Mouse (Mus musculus): ENCODE results near the gene Med29. TPM values are rescaled to one million over a fixed set of nuclear protein-coding genes. Genes with fewer than 3 reads are reported as not detected.

Gene Med29
- 10 to 100 TPM; 18.3 to 19.6 TPM for total RNA-seq (2021)

DNA sequence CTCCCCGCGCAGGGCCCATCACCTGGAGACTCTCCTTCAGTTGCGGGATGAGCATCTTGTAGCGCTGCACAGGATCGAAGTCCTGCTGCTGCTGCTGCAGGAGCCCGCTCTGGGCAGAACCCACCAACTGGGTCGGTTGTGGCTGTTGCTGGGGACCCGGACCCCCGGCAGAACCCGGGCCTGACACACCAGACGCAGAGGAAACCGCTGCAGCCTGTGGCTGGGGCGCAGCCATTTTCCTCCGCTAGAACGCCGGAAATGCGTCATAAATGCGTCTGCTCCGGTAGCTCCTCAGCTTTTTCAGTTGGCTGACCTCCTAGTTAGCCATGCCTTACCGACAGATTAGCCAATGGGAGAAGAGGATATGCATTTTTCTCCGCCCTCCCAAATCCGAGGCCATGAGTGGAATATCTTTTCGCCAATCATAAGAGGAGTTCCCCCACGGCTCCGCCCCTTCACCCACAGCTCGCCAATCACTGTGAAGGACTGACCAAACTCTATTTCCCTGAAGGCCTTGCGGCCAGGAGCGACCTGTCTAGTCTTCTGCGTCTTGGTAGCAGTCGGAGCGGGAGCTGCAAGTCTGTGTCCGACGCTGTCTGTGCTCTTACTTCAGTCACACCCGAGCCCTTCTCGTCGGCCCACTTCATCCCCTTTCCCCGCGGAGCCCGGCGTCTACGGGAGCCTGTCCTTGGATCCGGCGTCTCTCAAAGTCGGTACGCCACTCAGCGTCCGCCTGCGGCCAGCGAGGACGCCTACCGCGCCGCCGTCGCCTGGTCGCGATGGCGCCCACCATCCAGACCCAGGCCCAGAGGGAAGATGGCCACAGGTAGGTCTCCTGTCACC, at the start of gene Med29, which contains the start of gene Paf1:
Gene Med29, minus strand, starts transcription at position 280 of the 843 bp plus-strand sequence.
Gene Paf1, plus strand, starts transcription at position 523 of the 843 bp plus-strand sequence.
- DNase-seq = peak; percentile 97

DNA sequence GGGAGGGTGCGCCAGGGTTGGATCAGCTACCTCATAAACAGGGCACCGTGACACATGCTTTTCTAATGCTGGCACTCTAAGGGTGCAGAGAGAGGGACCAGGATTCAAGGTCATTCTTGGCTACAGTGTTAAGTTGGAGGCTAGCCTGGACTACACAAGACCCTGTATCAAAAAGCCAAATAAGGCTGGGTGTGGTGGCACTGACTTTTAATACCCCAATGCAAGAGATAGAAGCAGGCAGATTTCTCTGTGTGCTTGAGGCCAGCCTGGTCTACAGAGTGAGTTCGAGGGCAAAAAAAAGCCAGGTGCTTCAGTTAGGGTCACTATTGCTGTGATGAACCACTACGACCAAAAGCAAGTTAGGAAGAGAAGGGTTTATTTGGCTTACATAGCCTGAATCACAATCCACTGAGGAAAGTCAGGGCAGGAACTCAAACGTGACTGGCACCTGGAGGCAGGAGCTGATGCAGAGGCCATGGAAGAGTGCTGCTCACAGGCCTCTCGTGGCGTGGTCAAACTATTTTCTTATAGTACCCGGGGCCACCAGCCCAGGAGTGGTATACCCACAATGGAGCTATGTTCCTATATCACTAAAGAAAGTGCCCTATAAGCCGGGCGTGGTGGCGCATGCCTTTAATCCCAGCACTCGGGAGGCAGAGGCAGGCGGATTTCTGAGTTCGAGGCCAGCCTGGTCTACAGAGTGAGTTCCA, 49.4 kb upstream of the Med29 start:
- no peak for DNase-seq

DNA sequence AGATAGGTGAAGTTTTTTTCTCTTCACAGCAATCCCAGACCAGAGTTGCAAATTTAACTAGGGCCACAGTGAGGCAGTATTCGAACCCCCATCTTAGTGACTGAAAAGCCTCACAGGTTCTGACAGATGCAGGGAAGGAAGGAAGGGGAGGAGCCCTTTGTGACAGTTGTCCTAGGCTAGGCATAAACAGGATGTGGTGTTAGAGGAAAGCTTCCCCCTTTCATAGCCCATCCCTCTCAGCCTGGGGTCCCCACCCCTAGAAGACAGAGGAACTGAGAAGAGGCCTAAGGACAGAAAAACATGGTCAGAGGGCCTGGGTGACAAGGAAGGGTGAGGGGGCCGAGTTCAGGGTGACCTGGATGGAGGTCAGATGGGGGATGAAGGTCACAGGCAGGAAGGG, 48.2 kb upstream of the Med29 start:
- DNase-seq = no peak

DNA sequence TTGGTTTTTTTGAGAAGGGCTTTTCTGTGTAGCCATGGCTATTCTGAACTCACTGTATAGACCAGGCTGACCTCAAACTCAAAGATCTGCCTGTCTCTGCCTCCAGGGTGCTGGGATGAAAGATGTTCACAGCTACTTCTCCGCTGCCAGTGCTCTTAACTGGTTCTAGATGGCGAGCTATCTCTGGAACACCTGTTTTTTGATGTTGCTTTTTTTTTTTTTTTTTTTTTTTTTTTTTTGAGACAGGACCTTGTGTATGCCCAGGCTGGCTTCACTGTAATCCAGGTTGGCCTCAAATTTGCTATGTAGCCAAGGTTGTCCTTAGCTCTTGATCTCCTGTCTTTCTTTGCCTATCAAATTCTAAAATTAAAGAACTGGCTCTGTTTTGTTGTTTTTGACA, 46.3 kb upstream of the Med29 start:
- DNase-seq = no peak

DNA sequence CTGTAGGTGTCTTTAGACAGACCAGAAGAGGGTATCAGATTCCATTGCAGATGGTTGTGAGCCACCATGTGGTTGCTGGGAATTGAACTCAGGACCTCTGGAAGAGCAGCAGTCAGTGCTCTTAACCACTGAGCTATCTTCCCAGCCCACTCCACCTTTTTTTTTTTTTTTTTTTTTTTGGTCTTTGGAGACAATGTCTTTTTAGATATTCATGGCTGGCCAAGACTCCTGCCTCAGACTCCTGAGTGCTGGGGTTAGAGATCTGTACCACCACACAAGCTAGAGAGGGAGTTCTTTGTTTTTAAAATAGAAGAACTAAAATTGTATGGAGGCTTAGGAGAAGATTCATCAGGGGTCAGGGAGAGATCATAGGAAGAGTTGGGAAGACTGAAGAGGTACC, 45.5 kb upstream of the Med29 start:
- DNase-seq = no peak

DNA sequence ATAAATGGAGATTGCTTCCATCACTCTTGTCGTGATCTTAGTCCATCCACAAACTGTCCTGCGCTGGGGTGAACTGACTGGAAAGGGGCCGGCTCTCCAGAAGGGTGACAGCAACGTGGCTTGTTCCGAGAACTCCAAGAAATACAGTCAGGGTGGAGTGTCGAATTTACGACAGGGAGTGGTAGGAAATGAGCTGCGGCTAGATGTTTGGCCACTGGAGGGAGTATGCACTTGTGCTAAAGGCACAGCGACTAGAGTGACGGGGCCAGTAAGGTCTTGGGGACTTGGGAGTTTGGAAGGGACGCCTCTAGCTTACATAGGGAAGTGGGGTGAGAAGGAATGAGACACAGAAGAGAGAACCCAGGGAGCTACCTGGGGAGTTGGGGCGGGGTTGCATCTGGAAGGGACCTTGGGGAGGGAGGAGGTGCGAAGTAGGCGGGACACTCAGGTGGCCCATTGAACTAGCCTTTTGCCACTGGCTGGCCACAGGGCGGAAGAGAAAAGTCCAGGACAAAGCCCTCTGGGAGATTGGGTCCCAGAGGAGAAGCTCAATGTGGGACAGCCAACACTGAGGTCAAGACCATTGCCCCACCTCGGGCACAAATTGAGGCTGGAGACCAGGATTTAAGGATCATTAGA, 44.5 kb upstream of the Med29 start, which contains the start of gene Gmfg:
Gene Gmfg, plus strand, starts transcription at position 516 of the 639 bp plus-strand sequence.
- DNase-seq = peak; percentile 64 to 76

DNA sequence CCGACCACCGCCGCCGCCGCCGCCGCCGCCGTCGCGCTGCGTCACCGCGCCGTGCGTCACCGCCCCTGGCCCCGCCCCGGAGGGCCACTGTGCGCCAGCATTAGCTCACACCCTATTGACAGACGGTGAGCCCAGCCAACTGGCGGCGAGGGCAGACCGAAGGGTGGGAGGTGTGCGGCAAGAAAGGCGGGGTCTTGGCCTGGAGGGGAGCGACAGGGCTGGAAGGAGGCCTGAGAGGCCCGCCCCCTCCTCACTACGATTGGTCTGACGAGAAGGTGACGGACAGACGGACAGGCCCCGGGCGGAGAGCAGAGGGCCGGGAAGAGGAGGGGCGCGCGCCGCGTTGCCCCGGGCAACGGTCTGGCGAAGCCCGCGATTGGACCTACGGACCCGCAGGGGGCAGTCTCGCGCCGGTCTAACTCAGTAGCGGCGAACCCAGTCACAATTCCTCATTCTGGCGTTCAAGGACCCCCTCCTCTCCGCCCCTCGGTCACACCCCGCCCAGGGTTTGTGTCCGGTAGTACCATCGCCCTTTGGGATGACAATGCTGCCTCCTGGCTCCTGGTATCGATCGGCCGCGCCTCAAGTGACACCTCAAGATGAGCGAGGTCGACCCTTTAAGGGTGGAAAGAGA, 43.9 kb upstream of the Med29 start:
- peak; percentile 100 for DNase-seq

DNA sequence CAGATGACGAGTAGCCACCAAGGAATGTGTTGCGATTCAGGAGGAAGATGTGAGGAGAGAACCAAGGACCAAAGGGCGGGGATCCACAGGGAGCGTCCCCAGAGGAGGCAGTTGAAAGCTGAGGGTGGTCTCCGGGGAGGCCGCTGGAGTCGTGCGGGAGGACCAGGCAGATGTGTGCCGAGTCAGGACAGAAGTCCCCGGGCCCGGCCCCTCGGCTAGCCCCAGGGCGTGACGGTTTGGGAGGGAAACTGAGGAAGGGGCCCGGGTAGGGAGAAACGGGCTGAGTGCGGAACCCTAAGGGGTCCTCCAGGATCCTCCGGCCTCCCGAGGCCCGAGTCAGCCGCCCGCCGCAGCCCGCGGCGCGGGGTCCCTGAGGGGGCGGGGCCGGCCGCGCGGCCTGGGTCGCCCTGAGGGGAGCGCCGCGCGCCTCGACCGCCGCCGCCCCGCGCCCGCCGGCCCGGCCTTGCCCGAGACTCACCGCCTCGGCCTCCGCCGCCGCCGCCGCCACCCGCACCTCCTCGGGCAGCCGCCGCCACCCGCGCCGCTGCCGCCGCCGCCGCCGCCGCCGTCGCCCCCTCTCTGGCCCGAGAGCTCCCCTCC, 43.3 kb upstream of the Med29 start:
- no peak for DNase-seq

DNA sequence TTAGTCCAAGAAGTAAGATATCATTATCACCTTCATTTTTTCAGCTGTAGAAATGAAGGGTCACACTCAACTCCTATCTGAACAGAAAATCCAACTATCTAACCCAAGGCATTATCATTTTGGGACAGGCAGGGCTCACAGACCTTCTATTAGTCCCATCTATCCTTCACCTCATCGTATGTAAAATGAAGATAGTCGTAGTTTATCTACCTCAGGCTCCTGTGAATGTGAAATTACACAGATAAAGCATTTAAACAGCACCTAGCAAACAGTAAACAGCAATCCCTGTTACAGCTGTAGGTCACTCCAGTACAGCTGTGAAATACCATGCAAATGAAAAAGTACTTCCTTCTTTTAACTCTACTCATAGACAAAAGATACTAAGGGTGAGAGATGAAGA, 39.7 kb upstream of the Med29 start:
- DNase-seq = no peak

DNA sequence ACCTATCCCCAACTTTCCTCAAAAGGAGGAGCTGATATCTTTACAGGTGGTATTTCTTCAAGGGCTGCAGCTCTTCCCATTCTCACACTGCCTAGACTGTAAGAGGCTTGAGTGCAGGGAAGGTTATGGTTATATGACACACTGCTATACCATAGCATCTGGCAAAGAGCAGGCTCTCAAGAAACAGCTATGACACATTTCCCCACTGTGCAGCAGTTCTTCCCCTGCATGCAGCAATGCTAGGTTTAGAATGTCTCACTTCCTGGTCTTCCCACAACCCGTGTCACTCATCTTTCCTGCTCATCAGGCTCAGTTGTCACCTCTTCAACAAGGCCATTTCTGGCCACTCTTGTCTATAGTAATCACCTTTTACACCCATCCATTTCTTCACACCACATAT, 38.0 kb upstream of the Med29 start:
- no peak for DNase-seq

DNA sequence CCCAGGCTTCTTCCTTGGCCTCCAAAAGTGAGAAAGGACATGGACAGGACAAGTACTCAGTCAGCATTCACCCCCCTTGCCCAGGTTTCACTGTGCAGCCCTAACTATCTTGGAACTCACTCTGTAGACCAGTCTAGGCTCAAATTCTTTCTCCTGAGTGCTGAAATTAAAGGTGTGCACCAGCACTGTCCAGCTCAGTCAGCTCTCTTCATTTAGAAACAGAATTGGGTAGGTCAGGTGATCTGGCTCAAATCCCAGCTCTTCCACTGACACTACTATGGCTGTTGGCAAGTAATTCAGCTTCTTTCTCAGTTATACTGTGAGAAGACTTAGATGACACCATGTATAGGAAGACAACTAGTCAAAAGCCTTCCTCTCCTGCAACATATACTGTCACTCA, 35.2 kb upstream of the Med29 start:
- no peak for DNase-seq

DNA sequence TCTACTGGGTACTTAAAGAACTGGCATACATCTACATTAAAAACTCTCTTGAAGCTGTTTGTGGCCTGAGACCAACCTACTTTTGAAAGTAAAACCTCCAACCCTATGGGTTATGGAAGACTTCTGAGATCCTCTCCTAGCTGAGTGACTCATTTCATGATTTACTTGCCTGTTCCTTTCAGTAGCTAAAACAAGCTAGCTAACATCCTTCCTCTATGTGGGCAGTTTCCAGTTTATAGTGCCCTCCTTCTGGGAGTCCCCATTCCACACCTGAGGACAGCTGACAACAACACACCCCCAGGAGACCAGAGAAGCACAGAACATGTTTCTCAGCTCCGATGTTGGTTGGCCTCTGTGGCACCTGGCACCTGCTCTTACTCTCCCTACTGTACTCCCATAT, 30.5 kb upstream of the Med29 start:
- no peak for DNase-seq

DNA sequence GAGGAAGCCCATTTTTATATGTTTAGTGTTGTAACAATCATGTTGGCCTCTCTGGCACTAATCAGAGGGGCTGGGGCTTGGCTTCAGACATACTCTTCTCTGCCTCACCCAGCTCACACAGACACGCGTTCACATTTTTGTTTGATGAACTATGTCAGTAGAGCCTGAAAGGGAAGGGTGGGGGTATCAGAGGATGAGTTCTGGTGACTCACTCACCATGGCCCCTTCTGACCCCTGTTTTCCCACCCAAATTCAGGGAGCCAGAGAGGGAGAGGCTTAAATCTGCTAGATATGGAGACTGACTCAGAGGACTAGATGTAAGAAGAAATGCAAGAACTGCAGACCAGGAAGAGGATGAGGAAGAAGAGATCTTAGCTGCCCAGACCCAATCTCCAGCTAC, 26.9 kb upstream of the Med29 start:
- no peak for DNase-seq

DNA sequence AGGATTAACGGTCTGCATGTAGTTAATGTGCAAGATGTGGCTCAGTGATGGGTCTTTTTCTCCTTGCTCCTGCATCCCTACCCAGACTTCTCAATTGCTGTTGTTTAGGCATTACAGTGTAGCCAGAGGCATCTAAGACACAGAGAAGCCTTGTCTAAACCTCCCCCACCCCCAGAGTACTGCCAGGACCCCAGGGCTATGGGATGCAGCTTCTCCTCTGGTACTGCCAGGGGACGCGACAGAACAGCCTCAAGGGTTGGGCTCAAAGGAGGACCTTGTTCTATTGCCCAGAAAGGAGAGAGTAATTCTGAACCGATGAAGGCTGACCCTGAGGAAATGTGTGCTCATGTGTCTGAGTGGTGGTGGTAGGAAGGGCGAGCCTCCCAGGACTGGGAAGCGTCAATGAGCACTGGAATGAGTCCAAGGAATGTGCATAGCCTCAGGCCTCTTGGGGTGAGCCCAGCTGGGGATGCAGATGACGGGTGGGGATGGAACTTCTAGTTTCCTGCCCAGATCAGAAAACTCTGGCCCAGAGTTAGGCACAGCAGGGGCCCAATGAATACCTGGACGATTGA, 25.7 kb upstream of the Med29 start:
- peak in 1 of 2 experiments; percentile 31 for DNase-seq

DNA sequence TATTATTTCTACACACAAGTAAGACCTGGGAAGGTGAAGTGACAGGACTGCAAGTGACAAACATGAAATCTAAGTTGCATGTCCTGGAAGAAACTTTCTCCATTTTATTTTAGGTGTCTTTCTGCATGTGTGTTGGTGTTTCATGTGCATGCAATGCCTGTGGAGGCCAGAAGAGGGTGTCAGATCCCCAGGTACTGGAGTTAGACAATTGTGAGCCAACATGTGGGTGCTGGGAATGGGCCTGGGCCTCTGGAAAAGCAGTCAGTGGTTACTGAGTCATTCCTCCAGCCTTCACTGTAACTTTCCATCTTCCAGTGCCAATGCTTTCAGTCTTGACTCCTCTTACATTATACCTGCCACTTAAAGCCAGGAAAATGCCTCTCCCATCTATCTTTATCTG, 24.9 kb upstream of the Med29 start:
- no peak for DNase-seq

DNA sequence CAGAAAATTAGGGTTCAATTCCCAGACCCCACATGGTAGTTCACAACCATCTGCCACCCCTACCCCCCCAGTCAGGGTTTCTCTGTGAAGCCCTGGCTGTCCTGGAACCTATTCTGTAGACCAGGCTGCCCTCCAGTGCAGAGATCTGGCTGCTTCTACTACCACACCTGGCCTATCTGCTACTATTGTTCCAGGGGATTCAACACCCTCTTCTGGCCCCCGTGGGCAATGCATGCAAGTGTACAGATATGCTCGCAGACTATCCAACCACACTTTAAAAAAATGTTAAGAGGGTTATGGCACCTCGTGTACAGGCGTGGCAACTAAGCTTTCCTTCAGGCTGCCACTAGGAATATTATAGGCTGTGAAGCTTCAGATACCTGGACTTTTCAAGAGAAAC, 20.3 kb upstream of the Med29 start:
- DNase-seq = no peak

DNA sequence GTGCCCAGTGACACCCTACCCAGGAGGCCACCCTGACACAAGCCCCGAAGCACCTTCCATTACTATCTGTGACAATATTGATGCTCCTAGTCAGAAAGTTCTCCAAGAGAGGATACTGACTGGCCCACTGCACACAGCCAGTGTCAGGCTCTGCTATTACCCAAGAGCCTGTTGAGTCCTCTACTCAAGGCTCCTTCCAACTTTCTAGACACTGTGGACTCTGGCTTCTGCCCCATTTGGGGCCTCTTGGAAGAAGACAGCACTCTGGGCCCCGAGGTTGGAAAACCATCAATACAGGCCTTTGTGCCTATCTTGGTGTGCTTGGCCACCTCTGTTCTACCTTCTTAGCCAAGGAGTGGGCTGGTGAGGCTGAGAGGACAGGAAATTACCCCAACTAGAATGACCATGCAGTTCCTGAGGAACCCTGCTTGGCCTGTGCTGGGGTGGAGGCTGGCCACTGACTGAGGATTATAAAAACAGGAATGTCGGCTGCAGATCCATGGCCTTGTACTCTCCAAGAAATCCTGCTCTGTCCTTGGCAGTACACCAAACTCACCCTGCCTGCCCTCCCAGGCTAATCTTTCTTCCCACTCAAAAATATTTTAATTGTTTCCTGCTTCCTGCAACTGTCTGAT, 18.4 kb upstream of the Med29 start:
- no peak for DNase-seq

DNA sequence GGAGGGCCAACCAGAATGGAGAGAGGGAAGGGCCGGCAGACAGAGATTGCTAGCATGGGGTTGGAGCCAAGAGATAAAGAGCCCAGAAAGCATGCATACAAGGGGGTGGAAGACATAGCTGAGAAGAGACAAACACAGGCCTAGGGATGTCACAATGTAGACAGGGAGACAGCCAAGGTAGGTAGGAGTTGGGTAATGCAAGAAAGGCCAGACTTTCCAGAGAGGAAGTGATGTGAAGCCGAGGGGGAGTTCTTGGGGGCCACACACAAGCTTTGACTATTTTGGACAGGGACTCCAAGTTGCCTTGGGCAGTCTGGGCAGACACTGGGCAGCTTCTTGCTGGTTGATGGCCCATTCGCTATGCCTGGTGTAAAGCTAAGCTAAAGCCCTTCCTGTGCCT, 9.4 kb upstream of the Med29 start:
- DNase-seq = no peak

DNA sequence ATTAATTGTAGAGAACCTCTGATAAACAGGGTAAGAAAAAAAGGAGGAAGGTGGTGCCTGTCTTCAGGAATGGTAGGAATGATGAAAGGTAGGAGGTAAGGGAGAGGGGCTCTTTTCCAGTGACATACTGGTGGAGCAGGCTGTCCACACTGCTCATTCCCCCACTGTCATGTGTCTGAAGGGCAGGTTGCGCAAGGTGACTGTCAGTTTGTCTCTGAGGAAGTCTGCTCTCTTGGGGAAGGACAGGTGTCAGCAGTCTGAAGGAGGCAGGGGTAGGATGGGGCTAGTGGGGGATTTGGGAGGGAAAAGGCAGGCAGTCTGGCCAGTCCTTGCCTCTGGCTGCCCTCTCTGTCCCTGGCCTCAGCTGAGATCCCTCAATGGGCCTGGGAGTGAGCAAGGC, 8.5 kb upstream of the Med29 start:
- no peak for DNase-seq

DNA sequence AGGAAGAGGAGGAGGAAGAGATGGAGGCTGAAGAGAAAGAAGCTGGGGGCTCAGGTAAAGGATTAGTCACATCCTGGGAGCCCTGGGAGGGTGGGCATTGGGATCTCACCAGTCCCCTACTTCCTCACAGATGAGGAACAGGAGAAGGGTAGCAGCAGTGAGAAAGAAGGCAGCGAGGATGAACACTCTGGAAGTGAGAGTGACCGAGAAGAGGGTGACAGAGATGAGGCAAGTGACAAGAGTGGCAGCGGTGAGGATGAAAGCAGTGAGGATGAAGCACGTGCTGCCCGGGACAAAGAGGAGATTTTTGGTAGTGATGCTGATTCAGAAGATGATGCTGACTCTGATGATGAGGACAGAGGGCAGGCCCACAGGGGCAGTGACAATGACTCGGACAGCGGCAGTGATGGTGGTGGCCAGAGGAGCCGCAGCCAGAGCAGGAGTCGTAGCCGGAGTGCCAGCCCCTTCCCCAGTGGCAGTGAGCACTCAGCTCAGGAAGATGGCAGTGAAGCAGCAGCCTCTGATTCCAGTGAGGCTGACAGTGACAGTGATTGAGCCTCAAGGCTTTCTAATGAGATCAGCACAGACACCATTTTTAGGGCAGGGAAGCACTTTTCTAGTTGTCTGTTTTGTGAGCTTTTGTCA, 6.3 kb upstream of the Med29 start:
- DNase-seq = no peak

DNA sequence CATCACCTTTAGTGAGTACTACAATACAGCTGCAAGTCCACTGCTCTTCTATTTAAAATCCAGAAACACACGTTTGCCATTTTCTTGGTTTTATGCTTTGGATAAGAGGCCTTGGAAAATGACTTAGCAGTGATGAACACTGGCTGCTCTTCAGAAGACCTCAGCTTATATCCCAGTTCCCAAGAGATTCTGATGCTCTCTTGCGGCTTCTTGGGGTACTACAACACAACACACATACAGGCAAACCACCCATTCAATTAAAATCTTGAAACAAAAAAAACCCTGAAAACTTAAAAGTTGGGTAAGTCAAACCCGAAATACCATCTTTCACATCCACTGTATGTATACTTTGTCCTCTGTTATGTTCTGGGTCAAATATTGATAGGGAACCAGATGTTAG, 5.5 kb upstream of the Med29 start:
- DNase-seq = no peak

Measured in layer of hippocampus, postnatal 36 days (tissue).